Mouse (Mus musculus) lung, adult 10 weeks (tissue): Measurements from ENCODE around the gene Sgcb. TPM values are rescaled to one million over a fixed set of nuclear protein-coding genes. Genes with fewer than 3 reads are reported as not detected.

Source experiments
- polyA plus RNA-seq: library from polyadenylated mRNA; stranded (reverse); fragments of 350-450 nt; fragmentation: Illumina TruSeq; extraction: RNeasy Lipid Tissue Mini Kit (QIAGEN cat#74804); gene quantifications from one replicate; pipeline ENCODE4 v1.2.3, GENCODE M21; 2014; ENCODE audit warnings: low read depth, low replicate concordance; ENCODE audit not compliant: insufficient read depth

Gene Sgcb
- 11.0 TPM for polyA plus RNA-seq

GRCm38 (mm10) chr5:73647261-73647900, at the start of gene Sgcb:
Sgcb (minus strand) TSS chr5:73647790.

GRCm38 (mm10) chr5:73651061-73651854, 3.7 kb upstream of the Sgcb start, which contains the start of gene Spata18:
Spata18 (plus strand) TSS chr5:73651379.

DNA sequence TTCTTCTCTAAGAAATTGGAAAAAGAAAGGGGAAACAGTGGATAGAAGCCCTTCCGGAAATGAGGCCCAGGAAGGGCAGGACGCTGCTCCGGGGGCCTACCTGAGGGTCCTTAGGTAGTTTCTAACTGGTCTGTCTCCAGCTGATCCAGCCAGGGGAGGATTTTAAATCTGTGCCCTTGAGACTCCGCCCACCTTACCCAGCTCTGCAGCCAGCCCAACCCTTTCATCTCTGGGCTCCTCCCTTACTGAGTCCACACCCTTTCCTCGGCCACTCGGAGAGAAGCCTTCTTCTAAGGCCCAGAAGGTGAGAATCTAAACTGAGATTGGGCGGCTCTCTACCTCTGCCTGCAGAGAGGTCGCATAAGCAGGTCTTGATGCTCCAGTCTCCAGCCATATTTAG, 15.3 kb downstream of the Sgcb start, which contains the start of gene Lrrc66:
TSS of gene Lrrc66 (minus strand) at position 236 of the 400 bp plus-strand sequence.

Other genes with a start within 250 kb of the Sgcb start
- gene Cwh43, start 241.7 kb downstream of the Sgcb start, polyA plus RNA-seq: not detected
- gene Dcun1d4, start 166.8 kb downstream of the Sgcb start, polyA plus RNA-seq: 5.7 TPM
- not detected for gene Lrrc66, start 15.3 kb downstream of the Sgcb start, polyA plus RNA-seq
- 4.0 TPM for gene Spata18, start 3.6 kb upstream of the Sgcb start, polyA plus RNA-seq